Mouse (Mus musculus) lung, embryonic 15.5 days (tissue): ENCODE data around the gene Gpr27. TPM values are rescaled to one million over a fixed set of nuclear protein-coding genes. Genes with fewer than 3 reads are reported as not detected.

ENCODE experiments used
- ATAC-seq: fragments of 200-750 bp; cut with Nextera tagmentation; 2 replicates; pipeline ENCODE4 v1.8.0; 2017; ENCODE audit warnings: moderate number of reproducible peaks, borderline replicate concordance; ENCODE audit not compliant: low FRiP score, low TSS enrichment; ENCODE audit errors: extremely low read depth
- H3K27ac ChIP-seq: fragments of 300-500 bp; sonication (generic); 2 replicates; pipeline ENCODE4 v1.5.1; 2015; ENCODE audit warnings: moderate library complexity, mild to moderate bottlenecking, inconsistent platforms
- H3K27me3 ChIP-seq: fragments of 300-500 bp; sonication (generic); 2 replicates; pipeline ENCODE4 v1.6.1; 2015; ENCODE audit warnings: inconsistent platforms
- H3K36me3 ChIP-seq: fragments of 300-500 bp; sonication (generic); 2 replicates; pipeline ENCODE4 v1.6.1; 2015; ENCODE audit warnings: inconsistent platforms
- H3K4me1 ChIP-seq: fragments of 300-500 bp; sonication (generic); 2 replicates; pipeline ENCODE4 v1.6.1; 2015; ENCODE audit warnings: inconsistent platforms
- H3K4me2 ChIP-seq: fragments of 300-500 bp; sonication (generic); 2 replicates; pipeline ENCODE4 v1.6.1; 2015; ENCODE audit warnings: inconsistent platforms, mild to moderate bottlenecking, moderate library complexity
- H3K4me3 ChIP-seq: fragments of 300-500 bp; sonication (generic); 2 replicates; pipeline ENCODE4 v1.5.1; 2015; ENCODE audit warnings: mild to moderate bottlenecking, inconsistent platforms
- H3K9ac ChIP-seq: fragments of 300-500 bp; sonication (generic); 2 replicates; pipeline ENCODE4 v1.6.1; 2015; ENCODE audit warnings: inconsistent platforms
- H3K9me3 ChIP-seq: fragments of 300-500 bp; sonication (generic); 2 replicates; pipeline ENCODE4 v1.6.1; 2016; ENCODE audit warnings: inconsistent platforms
- WGBS: fragments of 180-500 bp; shearing (Covaris S2); methylation state at CpG from one replicate; pipeline ENCODE4 v1.1.7; 2015; 5-methylcytosine and 5-hydroxymethylcytosine counted together
- polyA plus RNA-seq: library from polyadenylated mRNA; unstranded; fragments of >200 nt; fragmentation: Nextera tagmentation; extraction: Ambion mirVana; gene quantifications from 2 replicates; pipeline ENCODE4 v1.2.1, GENCODE M21; 2015

Gene Gpr27
- 4.3 and 4.5 TPM in 2 replicates for polyA plus RNA-seq

DNA sequence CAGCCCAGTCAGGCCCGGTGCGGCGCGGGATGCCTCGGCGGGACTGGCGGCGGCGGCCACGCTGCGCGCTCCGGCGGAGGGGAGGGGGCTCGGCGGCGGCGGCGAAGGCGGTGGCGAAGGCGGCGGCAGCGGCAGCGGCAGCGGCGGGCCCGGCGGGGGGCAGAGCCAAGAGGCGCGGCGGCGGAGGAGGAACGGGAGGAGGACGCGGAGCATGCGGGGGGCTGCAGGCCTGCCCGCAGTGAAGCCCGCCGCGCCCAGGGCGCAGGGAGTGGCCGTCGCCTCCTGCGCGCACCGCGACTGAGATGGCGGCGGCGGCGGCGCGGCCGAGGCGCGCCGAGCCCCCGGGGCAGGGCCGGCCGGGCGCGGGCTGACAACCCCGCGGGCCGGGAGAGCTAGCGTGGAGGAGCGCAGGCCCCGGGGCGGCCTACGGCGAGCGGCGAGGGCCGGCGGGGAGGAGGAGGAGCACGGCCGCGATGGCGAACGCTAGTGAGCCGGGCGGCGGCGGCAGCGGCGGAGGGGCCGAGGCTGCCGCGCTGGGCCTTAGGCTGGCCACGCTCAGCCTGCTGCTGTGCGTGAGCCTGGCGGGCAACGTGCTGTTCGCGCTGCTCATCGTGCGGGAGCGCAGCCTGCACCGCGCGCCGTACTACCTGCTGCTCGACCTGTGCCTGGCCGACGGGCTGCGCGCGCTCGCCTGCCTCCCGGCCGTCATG, at the start of gene Gpr27:
Gene Gpr27 (plus strand): TSS at position 474 of the 710 bp plus-strand sequence.
- Histone ChIP-seq H3K27ac (peak within 1 kb of the TSS; percentile 19; the same call in 1 of the 2 replicates), H3K27me3 (peaks cover 45% of the 10 kb centered on the region)
- under 1% methylated on average over 80 of the region's 112 CpGs for WGBS

DNA sequence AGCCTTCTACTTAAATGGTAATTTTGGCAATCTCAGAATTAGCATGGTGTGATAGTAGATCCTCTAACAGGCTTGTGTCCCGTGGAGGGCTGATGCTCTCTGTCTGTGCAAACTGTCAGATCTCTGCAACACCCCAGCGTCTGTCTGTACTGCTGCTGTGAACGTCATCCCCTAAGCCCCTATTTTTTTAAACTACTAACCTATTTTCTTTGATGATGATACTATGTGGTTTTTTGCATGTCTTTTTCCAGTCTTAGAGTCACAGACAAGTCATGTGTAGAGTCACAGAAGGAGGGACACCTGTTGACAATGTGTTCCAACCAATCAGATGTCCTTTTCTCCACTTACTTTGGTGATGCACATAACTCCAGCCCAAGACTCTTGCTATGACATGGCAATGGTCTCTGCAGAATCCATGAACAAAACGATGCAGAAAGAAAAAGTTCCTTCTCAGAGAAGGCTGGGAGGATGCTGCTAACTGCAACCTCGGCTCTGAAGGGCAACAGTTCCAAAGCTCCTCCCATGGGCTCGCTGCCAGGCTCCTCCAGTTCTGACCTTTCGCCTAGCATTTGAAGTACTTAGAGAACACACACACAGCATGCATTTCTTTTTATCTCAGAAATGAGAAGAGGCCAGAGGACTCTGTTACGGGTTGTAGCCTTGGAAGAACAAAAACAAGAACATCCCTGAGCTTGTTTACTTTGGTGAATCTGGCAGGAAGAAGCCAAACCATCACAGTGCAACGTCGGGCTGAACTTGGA, 48.9 kb upstream of the Gpr27 start:
- no peaks in the 10 kb centered on the region for H3K9me3 ChIP-seq
- H3K36me3 ChIP-seq: peaks cover 14% of the 10 kb centered on the region; the same call in 1 of the 2 replicates
- H3K27me3 ChIP-seq: no peaks in the 10 kb centered on the region
- H3K4me2 ChIP-seq: peak overlapping the region; percentile 18; the same call in 1 of the 2 replicates
- ATAC-seq: peak; percentile 72
- no peak overlapping the region for H3K9ac ChIP-seq
- peak overlapping the region; percentile 69 for H3K27ac ChIP-seq
- WGBS: 17% methylated on average over 10 of the region's 10 CpGs
- peaks cover 34% of the 10 kb centered on the region for H3K4me1 ChIP-seq
- no peak overlapping the region for H3K4me3 ChIP-seq

More for the DNA sequence above, at the start of gene Gpr27:
- Histone ChIP-seq H3K4me1 (peaks cover 14% of the 10 kb centered on the region), H3K4me2 (peak within 1 kb of the TSS; percentile 89), H3K4me3 (peak within 1 kb of the TSS; percentile 84), H3K9me3 (no peaks in the 10 kb centered on the region), H3K9ac (peak within 1 kb of the TSS; percentile 77), H3K36me3 (no peaks in the 10 kb centered on the region)
- peak; percentile 79 for ATAC-seq

DNA sequence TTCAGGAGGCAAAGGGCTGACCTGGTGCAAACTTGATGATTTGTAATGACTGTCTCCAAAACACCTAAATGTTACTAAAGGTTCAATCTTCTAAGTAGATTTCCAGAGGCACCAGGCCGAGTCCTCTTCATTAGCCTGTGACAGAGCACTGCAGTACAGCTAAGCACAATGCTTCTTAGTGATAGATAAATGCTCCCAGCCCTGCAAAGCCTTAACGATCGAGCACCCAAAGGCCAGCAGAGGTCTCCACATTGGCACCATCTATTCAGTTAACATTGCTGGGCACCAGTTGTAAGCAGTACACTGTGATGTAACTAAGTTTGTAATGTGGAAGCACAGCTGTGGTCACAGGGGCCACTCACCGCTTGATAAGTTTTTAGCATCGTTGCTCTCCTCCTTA, 48.1 kb upstream of the Gpr27 start:
- Histone ChIP-seq H3K36me3 (peaks cover 8% of the 10 kb centered on the region; the same call in 1 of the 2 replicates), H3K9me3 (no peaks in the 10 kb centered on the region), H3K9ac (no peak overlapping the region), H3K27ac (peak overlapping the region; percentile 69), H3K27me3 (no peaks in the 10 kb centered on the region), H3K4me2 (no peak overlapping the region), H3K4me1 (peaks cover 36% of the 10 kb centered on the region), H3K4me3 (no peak overlapping the region)
- no peak for ATAC-seq
- WGBS: 52% methylated on average over 5 of the region's 5 CpGs

DNA sequence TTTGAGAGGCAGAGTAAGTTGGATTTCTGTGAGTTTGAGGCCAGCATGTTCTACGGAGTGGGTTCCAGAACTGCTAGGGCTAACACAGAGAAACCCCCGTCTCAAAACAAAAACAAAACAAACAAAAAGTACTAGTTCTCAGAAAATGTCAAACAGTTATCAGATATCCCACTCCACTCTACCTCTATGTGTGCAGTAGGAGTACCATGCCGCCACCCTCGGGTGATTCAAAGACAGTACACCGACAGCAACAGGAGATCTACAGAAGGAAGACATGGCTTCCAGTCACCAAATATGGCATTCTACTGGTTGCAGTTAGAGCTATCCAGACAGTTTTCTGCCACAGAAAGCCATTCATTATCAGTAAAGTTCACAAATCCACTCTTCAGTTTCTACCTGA, 47.6 kb upstream of the Gpr27 start:
- WGBS: 69% methylated on average over 5 of the region's 5 CpGs
- H3K27me3 ChIP-seq: no peaks in the 10 kb centered on the region
- no peak overlapping the region for H3K4me2 ChIP-seq
- no peaks in the 10 kb centered on the region for H3K9me3 ChIP-seq
- ATAC-seq: no peak
- H3K9ac ChIP-seq: no peak overlapping the region
- 0 out of 2 replicates have a peak, but pooled peaks cover 5% of the 10 kb centered on the region for H3K36me3 ChIP-seq
- H3K27ac ChIP-seq: peak overlapping the region; percentile 69
- no peak overlapping the region for H3K4me3 ChIP-seq
- peaks cover 41% of the 10 kb centered on the region for H3K4me1 ChIP-seq

DNA sequence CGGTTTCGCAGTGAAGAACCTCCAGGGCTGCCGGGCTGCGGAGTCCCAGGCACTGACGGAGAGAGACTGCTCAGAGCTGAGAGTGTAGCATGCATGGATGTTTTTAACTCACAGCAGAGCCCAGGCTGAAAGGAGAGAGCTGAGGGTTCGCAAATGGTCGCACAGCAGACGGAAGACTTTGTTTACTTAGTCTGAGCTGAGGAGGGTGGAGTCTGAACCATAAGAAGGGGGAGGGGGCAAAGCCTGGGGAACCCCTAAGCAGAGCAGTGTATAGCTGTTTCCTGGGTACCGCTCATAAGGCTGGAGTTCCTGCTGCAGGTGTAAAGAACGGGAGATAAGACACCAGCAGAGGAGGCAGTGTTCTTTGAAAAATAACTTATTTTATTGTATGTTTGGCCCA, 46.1 kb upstream of the Gpr27 start:
- H3K4me1 ChIP-seq: peaks cover 42% of the 10 kb centered on the region
- 13% methylated on average over 10 of the region's 10 CpGs for WGBS
- H3K4me2 ChIP-seq: peak overlapping the region; percentile 37
- H3K27ac ChIP-seq: no peak overlapping the region
- 0 out of 2 replicates have a peak, but pooled peaks cover 2% of the 10 kb centered on the region for H3K36me3 ChIP-seq
- H3K9me3 ChIP-seq: no peaks in the 10 kb centered on the region
- H3K9ac ChIP-seq: no peak overlapping the region
- ATAC-seq: peak; percentile 70; the same call in 1 of the 2 replicates
- H3K27me3 ChIP-seq: no peaks in the 10 kb centered on the region
- H3K4me3 ChIP-seq: no peak overlapping the region

DNA sequence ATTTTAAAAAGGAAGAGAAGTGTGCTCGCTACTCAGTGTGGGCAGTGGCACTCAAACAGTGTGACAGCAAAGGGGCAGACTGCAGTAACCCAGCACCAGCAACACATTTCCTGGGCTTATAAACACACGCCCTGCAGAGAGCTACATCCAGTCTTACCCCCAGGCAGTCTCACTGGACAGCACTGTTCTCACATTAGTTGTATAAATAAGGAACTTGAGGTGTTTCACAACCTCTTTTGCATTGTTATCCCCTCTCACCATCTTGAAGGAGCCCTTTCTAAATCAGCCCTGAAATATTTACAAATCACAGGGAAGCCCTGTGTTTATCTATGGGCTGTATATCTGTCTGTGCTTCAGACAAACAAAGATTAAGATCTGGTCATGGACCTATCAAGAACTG, 43.2 kb upstream of the Gpr27 start:
- Histone ChIP-seq H3K9me3 (no peaks in the 10 kb centered on the region), H3K4me2 (no peak overlapping the region), H3K9ac (no peak overlapping the region), H3K4me3 (no peak overlapping the region), H3K27me3 (no peaks in the 10 kb centered on the region), H3K27ac (no peak overlapping the region), H3K36me3 (0 out of 2 replicates have a peak, but pooled peaks cover 2% of the 10 kb centered on the region), H3K4me1 (peaks cover 31% of the 10 kb centered on the region)
- ATAC-seq: no peak
- 48% methylated on average over 2 of the region's 2 CpGs for WGBS

DNA sequence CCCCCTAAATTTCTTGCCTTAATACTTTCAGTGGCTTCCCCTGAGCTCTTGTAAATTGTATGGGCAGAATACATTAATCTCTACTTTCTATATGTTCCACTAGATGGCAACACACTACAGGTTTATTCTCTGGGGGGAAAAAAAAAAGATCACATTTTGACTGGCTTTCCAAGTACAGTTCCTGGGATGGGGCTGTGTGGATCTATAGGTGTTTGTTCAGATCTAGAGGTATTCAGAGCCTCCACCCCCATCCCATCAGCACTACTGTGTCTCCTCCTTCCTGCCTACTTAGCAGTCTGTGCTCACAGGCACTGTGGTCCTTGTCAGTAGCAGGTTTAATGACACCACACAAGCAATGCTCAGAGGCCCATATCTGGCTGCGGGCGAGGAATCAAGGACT, 40.1 kb upstream of the Gpr27 start:
- Histone ChIP-seq H3K9ac (no peak overlapping the region), H3K27me3 (no peaks in the 10 kb centered on the region), H3K4me1 (0 out of 2 replicates have a peak, but pooled peaks cover 13% of the 10 kb centered on the region), H3K9me3 (no peaks in the 10 kb centered on the region), H3K4me3 (no peak overlapping the region), H3K36me3 (no peaks in the 10 kb centered on the region), H3K27ac (no peak overlapping the region), H3K4me2 (no peak overlapping the region)
- WGBS: 70% methylated on average over 2 of the region's 2 CpGs
- no peak for ATAC-seq

DNA sequence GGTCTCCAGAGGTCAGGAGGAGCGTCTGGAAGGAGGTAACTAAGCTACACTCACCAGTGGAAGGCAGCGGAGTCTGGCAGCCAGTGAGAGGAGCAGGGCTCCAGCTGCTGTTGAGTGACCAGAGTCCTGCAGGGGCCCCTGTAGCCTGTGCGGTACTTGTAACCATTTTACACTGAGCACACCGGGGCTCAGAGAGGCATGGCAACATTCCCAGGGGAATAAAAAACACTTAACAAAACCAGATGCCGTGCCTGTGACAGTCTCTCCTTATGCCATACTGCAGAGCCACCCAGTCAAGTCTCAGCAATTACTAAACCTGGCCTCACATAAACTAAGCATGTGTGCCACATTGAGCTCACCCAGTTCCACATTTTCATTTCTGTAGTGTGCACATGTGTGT, 38.1 kb upstream of the Gpr27 start:
- H3K4me3 ChIP-seq: no peak overlapping the region
- 37% methylated on average over 5 of the region's 5 CpGs for WGBS
- no peaks in the 10 kb centered on the region for H3K9me3 ChIP-seq
- H3K9ac ChIP-seq: no peak overlapping the region
- ATAC-seq: no peak
- no peaks in the 10 kb centered on the region for H3K27me3 ChIP-seq
- H3K4me2 ChIP-seq: no peak overlapping the region
- no peaks in the 10 kb centered on the region for H3K36me3 ChIP-seq
- peaks cover 12% of the 10 kb centered on the region; the same call in 1 of the 2 replicates for H3K4me1 ChIP-seq
- H3K27ac ChIP-seq: no peak overlapping the region

DNA sequence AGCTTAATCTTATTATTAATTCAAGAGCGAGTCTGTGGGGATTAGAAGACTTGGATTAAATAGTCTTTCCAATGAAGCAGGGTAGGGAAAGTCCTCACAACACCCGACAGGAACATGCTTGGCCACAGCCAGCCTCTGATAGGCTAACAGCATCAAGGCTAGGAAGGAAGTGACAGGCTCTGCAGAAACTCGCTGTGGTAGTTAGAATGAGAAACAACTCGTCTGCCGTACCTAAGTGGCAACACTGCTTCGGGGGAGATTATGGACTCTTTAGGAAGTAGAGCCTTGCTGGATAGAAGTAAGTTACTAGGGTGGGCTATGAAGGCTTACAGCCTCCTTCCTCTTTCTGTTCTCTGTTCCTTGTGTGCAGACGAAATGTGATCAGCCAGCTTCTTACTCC, 37.0 kb upstream of the Gpr27 start:
- H3K4me1 ChIP-seq: peaks cover 11% of the 10 kb centered on the region
- no peak overlapping the region for H3K4me3 ChIP-seq
- no peak overlapping the region for H3K4me2 ChIP-seq
- no peaks in the 10 kb centered on the region for H3K9me3 ChIP-seq
- no peaks in the 10 kb centered on the region for H3K36me3 ChIP-seq
- H3K9ac ChIP-seq: no peak overlapping the region
- no peak overlapping the region for H3K27ac ChIP-seq
- 50% methylated on average over 7 of the region's 7 CpGs for WGBS
- no peaks in the 10 kb centered on the region for H3K27me3 ChIP-seq
- ATAC-seq: no peak

DNA sequence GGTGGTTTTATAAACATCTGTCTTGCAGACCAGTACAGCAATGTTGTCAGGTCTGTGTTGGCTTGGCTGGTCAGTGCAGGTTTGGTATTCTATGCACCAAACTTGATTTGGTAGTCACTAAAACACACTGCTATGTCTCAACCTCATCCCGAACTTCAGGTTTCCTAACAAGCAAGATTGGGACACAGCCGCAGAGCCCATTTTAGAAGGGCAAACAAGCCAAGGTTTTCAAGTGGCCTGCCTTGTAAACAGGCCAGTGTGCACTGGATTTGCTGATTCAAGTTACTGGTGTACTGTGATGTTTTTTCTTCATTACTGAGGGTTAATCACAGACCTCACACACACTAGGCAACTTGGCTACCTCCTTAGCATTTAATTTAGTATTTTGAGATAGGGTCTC, 36.4 kb upstream of the Gpr27 start:
- H3K27me3 ChIP-seq: no peaks in the 10 kb centered on the region
- H3K4me1 ChIP-seq: peaks cover 17% of the 10 kb centered on the region
- no peaks in the 10 kb centered on the region for H3K36me3 ChIP-seq
- no peaks in the 10 kb centered on the region for H3K9me3 ChIP-seq
- no peak overlapping the region for H3K4me3 ChIP-seq
- H3K9ac ChIP-seq: no peak overlapping the region
- no peak for ATAC-seq
- no peak overlapping the region for H3K27ac ChIP-seq
- no peak overlapping the region for H3K4me2 ChIP-seq
- 75% methylated on average over 2 of the region's 2 CpGs for WGBS

DNA sequence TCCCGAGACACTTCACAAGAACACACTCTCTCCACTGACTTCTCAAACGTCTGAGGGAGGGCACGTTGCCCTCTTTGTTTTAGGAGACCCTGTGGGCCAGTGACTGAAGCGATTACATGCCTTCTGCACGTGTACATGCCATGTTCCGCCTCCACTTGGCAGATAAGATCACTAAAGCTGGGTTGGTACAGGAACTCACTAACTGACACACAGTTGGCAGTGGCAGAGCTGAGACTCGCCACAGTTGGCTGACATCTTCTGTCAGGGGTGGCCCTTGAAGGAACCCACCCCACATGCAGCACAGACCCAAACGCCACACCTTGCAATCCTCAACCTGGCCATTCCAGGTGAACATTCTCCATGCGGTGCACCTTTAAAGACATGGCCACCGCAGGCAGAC, 33.9 kb upstream of the Gpr27 start:
- Histone ChIP-seq H3K27me3 (no peaks in the 10 kb centered on the region), H3K9me3 (no peaks in the 10 kb centered on the region), H3K27ac (no peak overlapping the region), H3K4me2 (no peak overlapping the region), H3K9ac (no peak overlapping the region), H3K36me3 (no peaks in the 10 kb centered on the region), H3K4me1 (peaks cover 23% of the 10 kb centered on the region), H3K4me3 (no peak overlapping the region)
- no peak for ATAC-seq
- WGBS: 72% methylated on average over 10 of the region's 10 CpGs

DNA sequence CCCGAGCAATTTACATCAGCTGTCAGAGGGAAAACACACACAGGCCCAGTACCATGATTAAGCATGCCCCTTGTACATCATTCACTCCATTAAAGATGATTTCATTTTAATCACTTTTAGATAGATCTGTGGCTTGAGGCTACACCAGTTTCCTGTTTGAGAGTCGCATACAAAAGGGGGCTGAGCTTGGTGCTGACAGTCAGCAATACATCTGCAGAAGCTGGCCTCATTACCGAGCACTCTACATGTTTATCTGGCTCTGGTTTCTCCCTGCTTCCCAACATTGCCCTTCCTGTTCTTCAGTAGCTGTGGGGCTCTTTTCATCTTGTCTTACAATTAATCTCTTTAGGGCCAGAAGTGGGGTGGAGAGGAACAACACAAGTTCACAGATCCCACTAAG, 32.0 kb upstream of the Gpr27 start:
- no peak overlapping the region for H3K4me2 ChIP-seq
- peak overlapping the region; percentile 38 for H3K27ac ChIP-seq
- H3K27me3 ChIP-seq: no peaks in the 10 kb centered on the region
- H3K9me3 ChIP-seq: no peaks in the 10 kb centered on the region
- ATAC-seq: peak; percentile 77; the same call in 1 of the 2 replicates
- H3K4me3 ChIP-seq: no peak overlapping the region
- H3K4me1 ChIP-seq: peaks cover 26% of the 10 kb centered on the region
- no peaks in the 10 kb centered on the region for H3K36me3 ChIP-seq
- 17% methylated on average over 3 of the region's 3 CpGs for WGBS
- H3K9ac ChIP-seq: no peak overlapping the region
